Mouse (Mus musculus) ovary, postnatal 14 days (tissue): ENCODE results near the gene Arhgap22.
A peak's percentile ranks its signal among the peaks of the same experiment; 100 is the strongest.

Experiments used
- DNase-seq: peaks from one replicate; pipeline ENCODE4 v3.0.0; 2022; ENCODE audit warnings: low spot score

The Arhgap22 gene

GRCm38 (mm10) chr14:33282447-33282846 lies 68.6 kb downstream of the Arhgap22 start:
- no peak for DNase-seq

DNA sequence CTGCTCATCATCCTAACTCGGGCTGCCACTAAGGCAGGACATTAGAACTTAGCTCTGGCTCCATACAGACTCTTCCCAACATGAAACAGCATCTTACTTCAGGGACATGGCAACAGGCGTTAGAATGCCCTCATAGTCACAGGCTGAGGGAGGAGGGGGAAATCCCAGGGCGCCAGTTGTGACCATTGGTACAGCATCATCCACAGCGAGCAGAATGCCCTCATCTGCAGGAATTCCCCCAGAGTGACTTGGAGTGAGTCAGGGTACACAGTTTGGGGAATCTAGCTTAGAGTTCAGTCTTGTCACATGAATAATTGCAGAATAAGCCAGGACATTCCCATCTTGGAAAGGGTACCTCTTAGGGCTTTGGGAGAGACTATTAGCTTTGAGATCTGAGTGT lies 74.1 kb downstream of the Arhgap22 start:
- no peak for DNase-seq

DNA sequence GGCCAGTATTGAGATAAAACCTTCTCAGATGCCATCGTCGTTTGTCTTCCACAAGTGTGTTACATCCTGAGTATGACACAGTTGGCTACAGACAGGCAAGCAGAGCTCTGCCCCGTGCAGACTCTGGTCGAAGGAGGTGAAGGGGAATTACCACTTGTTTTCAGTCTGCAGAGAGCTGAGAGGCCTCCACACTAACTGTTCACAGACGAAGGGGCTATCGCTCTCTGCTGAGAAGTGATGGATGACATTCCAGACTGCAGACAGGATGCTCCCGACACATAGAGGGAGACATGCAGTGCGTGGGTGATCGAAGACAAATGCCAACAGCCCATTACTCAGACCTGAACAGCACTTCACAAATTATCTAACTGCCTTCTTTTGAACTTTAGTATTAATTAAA lies 76.2 kb downstream of the Arhgap22 start:
- no peak for DNase-seq

GRCm38 (mm10) chr14:33294488-33294887 lies 80.7 kb downstream of the Arhgap22 start:
- DNase-seq, result no peak

DNA sequence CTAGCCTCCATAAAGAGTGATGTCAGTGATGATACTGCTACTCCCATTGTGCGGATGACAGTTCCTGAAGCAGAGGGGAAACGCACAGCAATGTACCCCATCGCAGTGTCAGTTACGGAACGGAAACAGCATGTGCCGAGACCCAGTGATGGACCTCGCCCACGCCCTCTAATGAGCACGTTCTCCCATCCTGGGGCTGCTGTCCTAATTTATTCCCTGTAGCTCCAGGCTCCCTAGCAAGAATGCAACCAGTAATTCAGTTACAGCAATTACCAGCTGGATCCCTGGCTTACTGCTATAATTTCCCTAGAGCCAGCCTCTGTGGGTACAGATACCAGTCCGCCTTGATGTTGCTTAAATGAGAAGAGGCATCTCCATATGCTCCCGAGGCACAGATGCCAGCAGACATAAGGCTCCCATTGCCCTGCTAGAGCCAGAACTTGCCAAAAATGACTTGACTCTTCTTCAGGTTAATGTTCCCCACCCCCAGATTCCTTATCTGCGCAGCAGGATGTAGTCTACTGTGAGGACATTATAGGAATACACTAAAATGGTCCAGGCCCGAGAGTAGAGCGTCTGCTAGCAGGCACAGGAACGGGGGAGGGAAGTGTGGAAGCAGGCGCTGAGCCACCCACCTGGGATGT lies 83.0 kb downstream of the Arhgap22 start:
- no peak for DNase-seq

DNA sequence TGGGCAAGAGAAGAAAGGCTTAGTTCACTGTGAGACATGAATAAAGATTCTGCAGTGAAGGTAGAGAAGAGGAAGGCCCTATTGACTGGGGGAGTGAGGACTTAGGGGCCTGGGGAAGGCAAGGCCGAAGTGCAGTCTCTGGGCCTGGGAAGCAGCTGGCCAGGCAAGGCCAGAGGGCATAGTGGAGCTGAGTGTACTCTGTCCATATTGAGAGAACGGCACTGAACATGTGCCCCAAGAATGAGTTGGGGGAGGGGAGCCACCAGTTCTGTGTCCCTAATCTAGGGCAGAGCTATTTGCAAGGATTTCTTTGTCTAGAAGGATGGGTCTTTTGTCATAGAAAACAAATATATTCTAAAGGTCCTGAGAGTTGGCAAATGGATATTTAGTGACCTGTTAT lies 86.8 kb downstream of the Arhgap22 start:
- no peak for DNase-seq

GRCm38 (mm10) chr14:33303348-33303819 lies 89.6 kb downstream of the Arhgap22 start:
- peak; percentile 65 for DNase-seq

- DNase-seq, result no peak
Observed at GRCm38 (mm10) chr14:33305645-33306281, 91.9 kb downstream of the Arhgap22 start.

DNA sequence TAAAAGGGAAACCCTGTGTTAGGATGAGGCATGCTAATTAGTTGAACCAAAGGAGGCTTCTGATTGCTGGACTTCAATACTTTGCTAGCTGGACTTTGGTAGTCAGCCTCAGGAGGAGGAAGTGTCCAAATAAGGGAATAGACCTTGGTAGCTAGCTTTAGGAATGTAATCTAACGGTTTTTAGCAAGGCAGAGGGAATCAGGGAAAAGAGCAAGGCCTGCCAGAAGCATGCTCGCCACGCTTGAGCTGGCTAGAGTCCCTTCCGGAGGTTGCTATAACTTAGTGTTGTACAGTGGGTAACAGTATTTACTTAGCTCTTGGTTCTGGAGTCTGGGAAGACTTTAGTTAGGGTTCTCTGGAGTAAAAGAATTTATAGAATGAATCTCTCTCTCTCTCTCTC lies 96.9 kb downstream of the Arhgap22 start:
- no peak for DNase-seq

DNA sequence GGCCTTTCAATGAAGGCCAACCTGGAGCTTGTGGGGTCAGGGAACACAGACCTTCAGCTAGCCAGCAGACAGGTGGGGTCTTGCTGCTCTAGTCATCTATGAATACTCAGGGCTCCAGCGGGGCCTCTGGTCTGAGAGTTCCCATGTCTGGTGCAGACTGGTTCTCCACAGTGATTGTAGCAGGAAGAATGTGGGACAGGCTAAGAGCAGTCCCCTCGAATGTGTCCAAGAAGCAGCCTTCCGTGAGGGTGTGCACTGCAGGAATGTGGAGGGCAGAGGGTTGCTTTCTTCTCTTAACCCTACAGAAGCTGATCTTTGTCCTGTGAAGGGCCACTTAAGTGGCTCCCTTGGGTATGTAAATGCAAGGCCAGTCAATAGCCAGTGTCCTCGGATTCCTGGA lies 98.5 kb downstream of the Arhgap22 start:
- DNase-seq, result no peak

GRCm38 (mm10) chr14:33313624-33314023 lies 99.8 kb downstream of the Arhgap22 start:
- DNase-seq, result peak; percentile 68

GRCm38 (mm10) chr14:33314160-33314559 lies 100.3 kb downstream of the Arhgap22 start:
- no peak for DNase-seq

GRCm38 (mm10) chr14:33315111-33315510 lies 101.3 kb downstream of the Arhgap22 start:
- DNase-seq, result no peak

DNA sequence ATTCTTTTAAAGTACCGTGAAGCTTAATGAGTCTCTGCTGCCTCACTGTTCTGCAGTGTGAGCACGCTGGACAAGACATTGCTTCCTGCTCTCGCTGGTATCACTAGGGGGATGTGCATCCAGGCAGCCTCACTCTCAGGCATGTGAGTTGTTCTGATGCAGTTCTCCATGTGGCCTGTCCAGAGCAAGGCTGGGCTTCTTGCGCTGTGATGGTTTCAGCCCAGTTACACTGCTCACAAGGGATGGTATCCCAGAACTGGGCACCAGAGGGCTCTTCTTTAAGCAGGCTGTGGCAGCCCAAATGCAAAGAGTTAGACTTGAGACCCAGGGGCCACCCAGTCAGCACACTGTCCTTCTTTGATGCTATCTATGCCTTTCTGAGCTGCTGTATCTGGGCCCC lies 101.9 kb downstream of the Arhgap22 start:
- DNase-seq, result no peak

DNA sequence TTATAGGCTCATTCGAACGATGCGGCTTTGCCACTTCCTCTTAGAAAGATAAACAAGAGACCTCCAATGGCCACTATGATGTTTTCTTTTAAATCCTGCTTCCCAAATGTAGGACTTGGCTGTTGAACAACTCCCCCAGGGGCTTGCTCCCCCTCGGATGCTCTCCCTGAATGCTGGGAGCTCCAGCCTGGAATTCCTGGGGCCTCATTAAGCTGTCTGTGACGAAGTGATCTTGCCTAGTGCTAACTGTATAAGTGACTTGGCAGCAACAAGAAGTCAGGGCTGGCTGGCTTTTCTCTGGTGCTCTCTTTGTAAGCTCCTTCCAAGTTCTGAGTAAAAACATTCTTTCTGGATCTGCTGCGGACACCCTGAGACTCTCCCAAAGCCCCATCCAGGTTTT lies 104.1 kb downstream of the Arhgap22 start:
- no peak for DNase-seq

- DNase-seq, result peak; percentile 77
Observed at GRCm38 (mm10) chr14:33319541-33320521, 106.0 kb downstream of the Arhgap22 start.

GRCm38 (mm10) chr14:33320856-33321255 lies 107.0 kb downstream of the Arhgap22 start:
- no peak for DNase-seq

GRCm38 (mm10) chr14:33322661-33323088 lies 108.8 kb downstream of the Arhgap22 start:
- peak; percentile 69 for DNase-seq

- DNase-seq, result no peak
Observed at GRCm38 (mm10) chr14:33324556-33324955, 110.7 kb downstream of the Arhgap22 start.

DNA sequence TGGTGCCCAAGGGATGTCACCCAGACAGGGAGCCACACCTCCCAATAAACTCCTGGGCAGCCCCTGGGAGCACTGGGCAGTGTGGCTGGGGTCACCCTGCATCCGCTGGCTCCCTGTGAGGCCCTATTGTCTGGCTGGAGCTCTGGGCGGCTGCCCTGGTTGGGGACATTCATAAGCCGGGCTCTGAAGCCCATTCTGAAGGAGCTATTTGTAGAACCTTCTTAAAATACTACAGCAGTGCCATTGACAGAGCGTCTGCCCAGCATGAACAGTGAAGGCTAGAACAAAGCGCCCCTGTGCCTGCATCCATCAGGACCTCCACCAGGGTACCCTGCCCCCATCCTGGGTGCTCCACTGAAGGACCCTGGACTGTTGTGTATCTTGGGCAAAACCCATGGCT lies 114.5 kb downstream of the Arhgap22 start:
- DNase-seq, result no peak

DNA sequence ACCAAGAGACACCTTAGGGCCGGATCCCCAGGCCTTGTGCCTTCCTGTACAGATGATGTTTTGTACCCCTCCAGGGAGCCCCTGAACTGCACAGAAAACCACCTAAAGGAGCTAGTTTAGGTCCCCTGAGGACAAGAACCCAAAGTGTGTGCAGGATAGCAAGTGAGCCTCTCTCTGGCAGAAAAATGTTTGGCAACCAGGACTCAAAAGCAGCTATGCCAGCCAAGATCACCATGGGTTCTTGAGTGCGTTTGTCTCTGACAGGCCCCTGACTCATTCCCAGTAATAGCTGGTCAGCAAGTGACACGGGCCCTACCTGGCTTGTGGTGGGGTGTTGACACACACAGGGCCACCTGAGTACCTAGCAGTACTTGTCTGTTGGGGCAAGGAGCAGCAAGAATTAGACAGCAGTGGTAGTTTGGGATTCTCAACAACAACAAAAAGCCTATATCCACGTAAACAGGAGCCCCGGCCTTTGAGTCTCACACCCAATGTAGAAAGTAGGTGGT lies 115.5 kb downstream of the Arhgap22 start:
- no peak for DNase-seq

DNA sequence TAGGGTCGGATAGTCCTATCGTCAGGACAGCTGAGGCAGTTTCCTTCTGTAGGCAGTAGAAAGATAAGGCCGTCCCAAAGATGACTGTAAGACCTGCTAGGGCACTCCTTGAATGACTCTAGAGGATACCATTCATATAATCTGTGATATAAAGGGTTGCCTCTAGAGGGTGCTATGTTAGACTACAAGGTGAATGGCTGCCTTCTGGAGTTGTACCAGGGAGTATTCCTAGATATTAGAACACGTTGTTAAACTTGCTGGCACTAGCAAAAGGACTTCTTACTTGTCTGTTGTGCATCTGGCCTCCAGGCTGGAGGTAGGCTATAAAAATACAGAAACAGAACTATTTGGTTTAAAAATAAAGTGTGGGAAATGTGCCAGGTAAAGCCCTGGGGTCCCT lies 117.2 kb downstream of the Arhgap22 start:
- DNase-seq, result no peak
